Mouse (Mus musculus): ENCODE results near the gene Scamp4.

Scamp4 gene

GRCm38 (mm10) chr10:80656130-80656862, 53.6 kb downstream of the Scamp4 start:
- peak; percentile 100 for DNase-seq

DNA sequence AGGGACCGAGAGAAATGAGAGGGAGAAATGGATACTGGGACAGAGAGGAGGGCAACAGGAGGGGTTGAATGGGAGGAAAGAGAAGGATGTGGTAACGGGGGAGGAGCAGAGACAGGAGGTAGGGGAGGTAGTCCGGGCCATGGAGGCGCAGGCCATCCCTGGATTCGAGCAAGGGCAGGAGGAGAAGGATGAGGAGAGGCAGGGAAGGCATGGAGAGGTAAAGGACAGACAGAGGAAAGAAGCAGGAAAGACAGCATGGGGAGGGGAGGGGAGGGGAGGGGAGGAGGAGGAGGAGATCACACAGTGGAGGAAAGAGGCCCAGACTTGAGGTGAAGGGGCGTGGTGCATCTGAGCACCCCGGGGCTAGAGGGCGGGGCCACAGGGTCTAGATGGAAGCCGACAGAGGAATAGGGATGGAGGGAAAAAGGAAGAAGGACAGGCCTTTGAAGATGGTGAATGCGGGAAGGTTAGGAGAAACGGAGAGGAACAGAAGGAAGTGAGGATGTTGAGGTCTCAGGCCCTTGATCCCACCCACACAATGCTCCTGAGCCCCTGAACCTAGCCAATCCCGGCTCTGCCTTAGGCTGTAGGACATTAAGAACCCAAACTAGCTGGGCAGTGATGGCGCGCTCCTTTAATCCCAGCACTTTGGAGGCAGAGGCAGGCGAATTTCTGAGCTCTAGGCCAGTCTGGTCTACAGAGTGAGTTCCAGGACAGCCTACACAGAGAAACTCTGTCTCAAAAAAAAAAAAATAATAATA, 54.4 kb downstream of the Scamp4 start, which contains the start of gene Btbd2:
TSS of gene Btbd2 (minus strand) at position 209 of the 761 bp plus-strand sequence.
- peak; percentile 93 for DNase-seq

DNA sequence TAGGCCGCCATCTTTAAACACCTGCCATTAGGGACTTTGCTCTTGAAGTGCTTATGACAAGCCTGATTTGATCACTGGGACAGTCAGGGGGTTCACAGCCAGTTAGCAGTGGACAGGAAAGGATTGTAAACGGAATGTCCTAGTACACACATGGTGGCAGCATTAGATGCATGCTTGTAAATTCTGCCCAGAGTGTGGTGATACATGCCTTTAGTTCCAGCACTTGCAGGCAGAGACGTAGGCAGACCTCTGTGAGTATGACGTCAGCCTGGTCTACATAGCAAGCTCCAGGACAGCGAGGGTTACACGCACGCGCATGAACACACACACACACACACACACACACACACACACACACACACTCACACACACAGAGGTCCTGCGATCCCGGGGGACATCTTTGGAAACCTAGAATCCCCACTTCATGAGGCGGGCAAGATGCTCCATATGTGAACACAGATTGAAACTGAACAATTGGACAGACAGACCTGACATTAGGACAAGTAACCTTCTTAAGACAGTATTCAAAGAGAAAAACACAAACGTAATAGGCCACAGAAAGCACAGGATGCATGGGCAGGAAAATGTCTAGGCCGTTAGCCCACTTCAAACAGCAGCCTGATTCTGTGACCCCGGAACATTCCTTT, 55.6 kb downstream of the Scamp4 start:
- no peak for DNase-seq

DNA sequence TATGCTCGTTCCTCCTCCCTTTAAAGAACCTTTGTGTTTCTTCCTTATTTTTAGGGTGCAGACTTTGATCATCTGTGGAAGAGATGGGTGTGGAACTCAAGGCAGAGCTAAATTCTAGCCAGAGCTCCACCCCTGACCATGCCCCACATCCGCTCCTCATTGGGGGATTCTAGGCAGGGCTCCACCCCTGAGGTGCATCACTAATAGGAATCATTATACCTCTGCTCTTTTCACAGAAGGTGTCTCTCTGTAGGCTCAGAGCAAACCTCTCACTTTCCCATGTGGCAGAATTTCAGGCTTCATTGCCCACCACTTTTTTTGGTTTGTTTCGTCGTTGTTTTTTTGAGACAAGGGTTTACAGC, 56.1 kb downstream of the Scamp4 start:
- DNase-seq: peak; percentile 93

DNA sequence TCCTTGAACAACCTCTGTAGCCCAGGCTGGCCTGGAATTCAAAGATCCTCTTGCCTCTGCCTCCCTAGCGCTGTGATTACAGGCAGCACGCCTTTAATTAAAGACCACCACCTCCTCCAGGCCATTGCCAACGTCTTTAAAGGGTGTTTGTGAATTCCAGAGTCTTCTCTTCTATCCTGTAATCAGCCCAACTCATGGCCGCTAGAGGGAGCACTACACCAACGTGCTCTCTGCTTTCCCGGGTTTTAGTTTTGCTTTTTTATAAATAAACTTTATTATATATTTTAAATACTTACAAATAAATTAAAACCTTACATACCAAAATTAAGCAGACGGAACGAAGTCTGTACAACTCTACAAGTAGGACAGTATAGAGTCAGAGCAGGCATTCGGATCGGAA, 56.5 kb downstream of the Scamp4 start:
- DNase-seq: peak; percentile 94

- no peak for DNase-seq
These were observed 58.5 kb downstream of the Scamp4 start for GRCm38 (mm10) chr10:80661149-80661548.

DNA sequence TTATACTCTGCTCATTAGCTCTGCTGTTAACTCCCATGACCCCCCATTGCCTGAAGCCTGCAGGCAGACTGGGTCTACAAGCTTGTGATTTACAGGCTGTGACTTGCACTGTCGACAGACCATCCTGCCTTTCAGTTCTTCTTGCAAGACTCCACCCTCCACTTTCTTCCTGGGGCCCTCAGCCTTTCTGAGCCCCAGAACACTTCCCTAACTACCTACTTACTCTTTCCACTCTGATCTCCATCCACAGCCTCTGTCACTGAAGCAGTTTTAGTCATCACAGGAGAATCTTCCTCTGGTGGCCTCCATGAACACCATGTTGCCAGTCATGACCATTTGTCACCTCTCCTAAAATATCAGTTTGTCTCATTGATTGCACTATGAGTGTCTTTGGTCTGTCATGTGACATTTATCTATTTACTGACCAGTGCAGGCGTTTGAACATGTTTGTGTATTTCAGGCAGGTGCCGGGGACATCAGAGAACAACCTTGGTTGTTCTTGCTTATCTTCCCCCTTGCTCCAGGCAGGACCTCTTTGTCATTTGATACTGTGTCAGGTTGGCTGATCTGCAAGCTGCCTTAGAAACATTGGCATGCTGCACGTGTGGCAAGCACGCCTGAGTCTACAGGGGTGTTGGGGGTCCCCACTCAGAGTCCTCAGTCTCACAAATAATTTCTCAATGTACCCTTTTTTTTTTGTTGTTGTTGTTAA, 61.0 kb downstream of the Scamp4 start:
- DNase-seq: peak; percentile 96

- peak; percentile 99 for DNase-seq
These were observed 61.7 kb downstream of the Scamp4 start for GRCm38 (mm10) chr10:80664197-80665015.

DNA sequence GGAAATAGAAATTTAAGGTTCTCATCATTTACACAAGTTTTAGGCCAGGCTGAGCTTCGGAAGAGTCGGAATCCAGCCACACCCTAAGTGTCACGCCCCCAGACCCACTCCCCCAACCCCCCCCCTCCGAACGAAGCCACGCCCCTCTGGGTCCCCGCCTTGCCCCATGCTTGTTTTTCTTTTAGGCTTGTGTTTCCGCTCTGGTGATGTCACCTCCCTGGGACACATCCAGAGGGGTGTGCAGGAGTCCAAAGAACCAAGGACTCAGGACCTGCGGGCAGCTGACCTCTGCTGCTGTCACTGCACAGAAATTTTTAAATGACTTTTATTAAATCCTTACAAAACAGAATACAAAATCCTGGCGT, 62.3 kb downstream of the Scamp4 start:
- peak; percentile 99 for DNase-seq
